Mouse (Mus musculus): ENCODE results near the gene 2210016L21Rik.

DNA sequence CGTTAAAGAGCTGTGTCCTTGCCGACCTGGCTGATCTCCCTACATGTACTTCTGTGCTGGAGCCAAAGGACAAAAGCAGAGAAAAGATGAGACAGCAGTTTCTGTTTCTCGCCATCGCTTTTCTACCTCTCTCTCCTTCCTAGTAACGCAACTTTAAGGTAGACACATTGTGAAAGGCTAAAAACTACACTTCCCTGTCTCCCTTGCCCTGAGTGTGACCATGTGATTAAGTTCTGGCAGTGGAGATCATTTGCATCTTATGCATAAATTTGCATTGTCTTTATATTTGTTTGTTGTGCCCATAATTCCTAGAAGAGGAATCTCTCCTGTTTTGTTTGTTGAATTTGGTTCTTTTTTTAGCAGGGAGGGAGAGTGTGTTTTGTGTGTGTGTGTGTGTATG, 26.1 kb upstream of the 2210016L21Rik start:
- TF ChIP-seq POLR2A (IDR thresholded peaks at IDR 0.05; ENCODE audit: borderline replicate concordance, extremely low read depth, low read depth, low read length) = no peak
- no peak for TF ChIP-seq CTCF (IDR thresholded peaks at IDR 0.05; ENCODE audit: insufficient read depth, low read length)

All from lung, adult 2 months (tissue).